Mouse (Mus musculus) intestine, postnatal 0 days (tissue): ENCODE results near the gene Man1c1. TPM values are rescaled to one million over a fixed set of nuclear protein-coding genes. Genes with fewer than 3 reads are reported as not detected.

Experiments used
- ATAC-seq: fragments of 200-750 bp; cut with Nextera tagmentation; 2 replicates; pipeline ENCODE4 v1.8.0; 2017; ENCODE audit warnings: mild to moderate bottlenecking, moderate TSS enrichment, moderate library complexity
- H3K27ac ChIP-seq: fragments of 300-500 bp; sonication (generic); 2 replicates; pipeline ENCODE4 v1.5.1; 2014; ENCODE audit warnings: mild to moderate bottlenecking, low read depth, low read length, moderate library complexity
- H3K27me3 ChIP-seq: fragments of 300-500 bp; sonication (generic); replicated peaks from 2 replicates; pipeline ENCODE4 v1.6.1; 2014; ENCODE audit warnings: low read length, mixed read lengths; ENCODE audit not compliant: control insufficient read depth, insufficient read depth
- H3K36me3 ChIP-seq: fragments of 300-500 bp; sonication (generic); 2 replicates; pipeline ENCODE4 v1.6.1; 2014; ENCODE audit warnings: mild to moderate bottlenecking, moderate library complexity; ENCODE audit not compliant: control insufficient read depth, insufficient read depth
- H3K4me1 ChIP-seq: fragments of 300-500 bp; sonication (generic); replicated peaks from 2 replicates; pipeline ENCODE4 v1.6.1; 2014; ENCODE audit warnings: antibody characterized with exemption, low read length, mixed read lengths; ENCODE audit not compliant: control insufficient read depth, insufficient read depth
- H3K4me2 ChIP-seq: fragments of 300-500 bp; sonication (generic); replicated peaks from 2 replicates; pipeline ENCODE4 v1.6.1; 2014; ENCODE audit warnings: low read depth, mild to moderate bottlenecking, moderate library complexity
- H3K4me3 ChIP-seq: fragments of 300-500 bp; sonication (generic); 2 replicates; pipeline ENCODE4 v1.5.1; 2014; ENCODE audit warnings: low read depth, low read length
- H3K9ac ChIP-seq: fragments of 300-500 bp; sonication (generic); 2 replicates; pipeline ENCODE4 v1.6.1; 2014; ENCODE audit warnings: mild to moderate bottlenecking, low read depth, low read length
- H3K9me3 ChIP-seq: fragments of 300-500 bp; sonication (generic); 2 replicates; pipeline ENCODE4 v1.6.1; 2016; ENCODE audit warnings: mixed run types; ENCODE audit not compliant: control insufficient read depth
- CTCF ChIP-seq: sonication (generic); IDR thresholded peaks from 2 replicates; pipeline ENCODE4 v1.5.1; 2016; ENCODE audit warnings: low read depth, mild to moderate bottlenecking, control low read depth, antibody characterized with exemption, moderate library complexity
- WGBS: fragments of 180-500 bp; shearing (Covaris S2); extraction: QIAGEN DNeasy Blood & Tissue Kit; methylation state at CpG from one replicate; pipeline ENCODE4 v1.1.7; 2014; 5-methylcytosine and 5-hydroxymethylcytosine counted together
- polyA plus RNA-seq: library from polyadenylated mRNA; unstranded; fragments of >200 nt; fragmentation: Nextera tagmentation; extraction: Ambion mirVana; gene quantifications from 2 replicates; pipeline ENCODE4 v1.2.1, GENCODE M21; 2015

Man1c1 gene
- polyA plus RNA-seq, 1 experiment from 2014 or later, result 1.7 TPM

- no peak for ATAC-seq
- Histone ChIP-seq H3K9me3 (no peaks in the 10 kb centered on the region), H3K36me3 (no peaks in the 10 kb centered on the region), H3K4me2 (no peak overlapping the region), H3K9ac (no peak overlapping the region), H3K4me3 (no peak overlapping the region), H3K27me3 (no peaks in the 10 kb centered on the region), H3K4me1 (no peaks in the 10 kb centered on the region), H3K27ac (no peak overlapping the region)
- WGBS, result 55% methylated on average over 5 of the region's 5 CpGs
- TF ChIP-seq CTCF, result no peak
These were observed 66.0 kb downstream of the Man1c1 start for GRCm38 (mm10) chr4:134638111-134638550.

- Histone ChIP-seq H3K4me2 (no peak overlapping the region), H3K4me1 (no peaks in the 10 kb centered on the region), H3K9me3 (no peaks in the 10 kb centered on the region), H3K4me3 (no peak overlapping the region), H3K27me3 (no peaks in the 10 kb centered on the region), H3K27ac (no peak overlapping the region), H3K36me3 (no peaks in the 10 kb centered on the region), H3K9ac (no peak overlapping the region)
- WGBS, result 58% methylated on average over 8 of the region's 8 CpGs
- ATAC-seq, result no peak
- no peak for TF ChIP-seq CTCF
These were observed 67.7 kb downstream of the Man1c1 start for GRCm38 (mm10) chr4:134636406-134636805.

- no peak overlapping the region for H3K4me2 ChIP-seq
- no peak overlapping the region for H3K9ac ChIP-seq
- WGBS, result 71% methylated on average over 13 of the region's 13 CpGs
- no peak for ATAC-seq
- H3K4me1 ChIP-seq, result no peaks in the 10 kb centered on the region
- H3K36me3 ChIP-seq, result no peaks in the 10 kb centered on the region
- H3K27ac ChIP-seq, result no peak overlapping the region
- no peak overlapping the region for H3K4me3 ChIP-seq
- no peaks in the 10 kb centered on the region for H3K27me3 ChIP-seq
- no peak for TF ChIP-seq CTCF
- H3K9me3 ChIP-seq, result no peaks in the 10 kb centered on the region
These were observed 70.1 kb downstream of the Man1c1 start for GRCm38 (mm10) chr4:134634001-134634400.

GRCm38 (mm10) chr4:134632131-134632711 is 71.9 kb downstream of the Man1c1 start:
- TF ChIP-seq CTCF, result no peak
- no peaks in the 10 kb centered on the region for H3K36me3 ChIP-seq
- no peaks in the 10 kb centered on the region for H3K9me3 ChIP-seq
- no peak overlapping the region for H3K9ac ChIP-seq
- no peaks in the 10 kb centered on the region for H3K27me3 ChIP-seq
- no peak overlapping the region for H3K4me3 ChIP-seq
- WGBS, result 46% methylated on average over 13 of the region's 13 CpGs
- H3K27ac ChIP-seq, result peak overlapping the region; percentile 57
- H3K4me1 ChIP-seq, result no peaks in the 10 kb centered on the region
- ATAC-seq, result no peak
- no peak overlapping the region for H3K4me2 ChIP-seq

GRCm38 (mm10) chr4:134631471-134632130 is 72.5 kb downstream of the Man1c1 start:
- no peak for TF ChIP-seq CTCF
- Histone ChIP-seq H3K4me1 (no peaks in the 10 kb centered on the region), H3K4me3 (no peak overlapping the region), H3K27ac (no peak overlapping the region; the same call in 1 of the 2 replicates), H3K9me3 (no peaks in the 10 kb centered on the region), H3K36me3 (no peaks in the 10 kb centered on the region), H3K27me3 (no peaks in the 10 kb centered on the region), H3K4me2 (no peak overlapping the region), H3K9ac (no peak overlapping the region)
- ATAC-seq, result no peak
- 85% methylated on average over 14 of the region's 14 CpGs for WGBS

- Histone ChIP-seq H3K27me3 (no peaks in the 10 kb centered on the region), H3K4me1 (no peaks in the 10 kb centered on the region), H3K36me3 (no peaks in the 10 kb centered on the region), H3K9ac (no peak overlapping the region), H3K4me3 (no peak overlapping the region), H3K9me3 (no peaks in the 10 kb centered on the region), H3K4me2 (no peak overlapping the region), H3K27ac (no peak overlapping the region)
- ATAC-seq, result no peak
- 66% methylated on average over 10 of the region's 10 CpGs for WGBS
- TF ChIP-seq CTCF, result no peak
These were observed 75.3 kb downstream of the Man1c1 start for GRCm38 (mm10) chr4:134628575-134629384.
